Mouse (Mus musculus) urinary bladder, postnatal 14 days (tissue): ENCODE measurements around the gene Ppp1r8.
A peak's percentile ranks its signal among the peaks of the same experiment; 100 is the strongest.

Source experiments
- DNase-seq: peaks from one replicate; pipeline ENCODE4 v3.0.0; 2021; ENCODE audit warnings: low spot score

The Ppp1r8 gene

GRCm38 (mm10) chr4:132842970-132843704 is at the start of gene Ppp1r8:
Ppp1r8 (minus strand) TSS chr4:132843169.
- peak; percentile 89 for DNase-seq

- DNase-seq, result no peak
These were observed 41.9 kb upstream of the Ppp1r8 start for GRCm38 (mm10) chr4:132884844-132885374.

- DNase-seq, result peak; percentile 89
These were observed 41.3 kb upstream of the Ppp1r8 start, which contains the start of gene Stx12 for GRCm38 (mm10) chr4:132884064-132884843. Stx12 (minus strand) TSS chr4:132884509.

- peak; percentile 27 for DNase-seq
These were observed 40.6 kb upstream of the Ppp1r8 start for GRCm38 (mm10) chr4:132883561-132884063.

GRCm38 (mm10) chr4:132874363-132875097 is 31.6 kb upstream of the Ppp1r8 start:
- peak; percentile 49 for DNase-seq

GRCm38 (mm10) chr4:132873481-132874362 is 30.8 kb upstream of the Ppp1r8 start:
- DNase-seq, result no peak

GRCm38 (mm10) chr4:132871116-132871515 is 28.1 kb upstream of the Ppp1r8 start:
- no peak for DNase-seq

- DNase-seq, result no peak
These were observed 21.9 kb upstream of the Ppp1r8 start for GRCm38 (mm10) chr4:132864856-132865255.

GRCm38 (mm10) chr4:132863012-132863411 is 20.0 kb upstream of the Ppp1r8 start:
- no peak for DNase-seq

GRCm38 (mm10) chr4:132860880-132861279 is 17.9 kb upstream of the Ppp1r8 start:
- DNase-seq, result no peak

- DNase-seq, result no peak
These were observed 719 bp upstream of the Ppp1r8 start for GRCm38 (mm10) chr4:132843705-132844071.

GRCm38 (mm10) chr4:132842281-132842906 is 575 bp downstream of the Ppp1r8 start:
- DNase-seq, result peak; percentile 8

DNA sequence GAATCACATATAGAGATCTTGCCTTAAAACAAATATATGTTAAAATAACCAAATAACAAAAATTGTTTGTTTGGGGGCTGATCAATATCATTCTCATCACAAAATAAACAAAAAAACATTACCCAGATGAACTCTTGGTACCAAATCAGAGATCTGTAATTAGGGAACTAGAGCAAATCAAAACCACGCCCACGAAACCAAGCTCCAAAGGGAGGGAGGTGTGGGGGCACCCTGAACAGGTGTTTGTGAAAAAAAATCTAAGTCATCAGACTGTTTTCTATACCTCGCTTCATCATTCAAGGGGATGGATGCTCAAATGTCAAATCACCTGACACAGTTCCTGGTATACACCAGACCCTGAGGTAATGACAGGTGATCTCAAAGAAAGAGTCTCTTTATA is 1.5 kb downstream of the Ppp1r8 start:
- no peak for DNase-seq

GRCm38 (mm10) chr4:132823614-132824366 is 19.2 kb downstream of the Ppp1r8 start:
- DNase-seq, result peak; percentile 75

DNA sequence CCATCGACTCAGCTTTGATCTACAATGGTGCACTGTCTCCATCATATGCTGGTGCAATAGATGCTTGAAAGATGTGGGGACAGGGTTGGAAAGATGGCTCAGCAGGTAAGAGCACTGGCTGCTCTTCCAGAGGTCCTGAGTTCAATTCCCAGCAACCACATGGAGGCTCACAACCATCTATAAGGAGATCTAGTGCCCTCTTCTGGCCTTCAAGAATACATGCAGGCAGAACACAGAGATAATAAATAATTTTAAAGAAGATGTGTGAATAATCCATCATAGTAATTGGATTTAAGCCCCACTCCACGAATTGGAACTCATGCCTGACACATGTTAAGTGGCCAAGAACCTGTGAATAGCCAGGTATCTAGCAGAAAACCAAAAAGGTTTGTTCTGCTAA is 24.5 kb downstream of the Ppp1r8 start:
- DNase-seq, result no peak

GRCm38 (mm10) chr4:132816855-132817254 is 26.1 kb downstream of the Ppp1r8 start:
- no peak for DNase-seq

DNA sequence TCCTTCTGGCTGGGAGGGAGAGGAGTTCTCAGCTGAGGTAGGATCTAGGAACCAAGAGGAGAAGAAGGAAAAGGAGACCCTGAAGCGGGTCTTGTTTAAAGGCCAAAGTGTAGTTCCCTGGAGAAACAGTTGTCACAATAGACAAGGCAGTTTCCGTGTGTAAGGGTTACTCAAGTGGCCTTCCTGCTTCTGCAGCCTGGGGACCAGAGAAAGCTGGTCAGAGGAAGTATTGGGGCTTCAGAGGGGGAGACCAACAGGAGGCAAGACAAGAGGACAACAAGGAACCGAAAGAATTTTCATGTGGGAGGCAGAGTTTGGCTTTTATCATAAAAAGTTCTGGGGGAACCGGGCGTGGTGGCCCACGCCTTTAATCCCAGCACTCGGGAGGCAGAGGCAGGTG is 26.6 kb downstream of the Ppp1r8 start:
- no peak for DNase-seq

DNA sequence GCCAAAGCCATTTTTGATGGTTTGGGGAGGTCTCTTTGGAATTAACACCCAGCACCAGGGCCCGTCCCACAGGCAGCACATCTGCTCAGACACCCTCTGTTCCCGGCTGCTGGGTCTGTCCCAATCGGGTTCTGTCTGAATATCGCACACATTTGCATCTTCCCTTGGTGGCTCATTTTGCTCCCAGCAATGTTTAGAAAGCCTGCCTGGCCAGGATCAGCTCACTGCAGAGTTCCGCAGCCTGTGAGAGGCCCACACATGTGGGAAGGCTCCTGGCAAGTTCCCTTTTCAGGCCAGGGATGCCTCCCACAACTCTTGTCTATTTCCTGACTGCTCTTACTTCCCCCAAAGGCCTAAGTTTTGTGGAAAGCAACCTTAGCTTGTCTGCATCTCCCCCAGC is 33.3 kb downstream of the Ppp1r8 start:
- no peak for DNase-seq

GRCm38 (mm10) chr4:132807771-132808641 is 35.0 kb downstream of the Ppp1r8 start:
- no peak for DNase-seq
